Mouse (Mus musculus) hindbrain, embryonic 14.5 days (tissue): ENCODE measurements around the gene Tiam1. TPM values are rescaled to one million over a fixed set of nuclear protein-coding genes. Genes with fewer than 3 reads are reported as not detected.

ENCODE experiments used
- ATAC-seq: fragments of 200-750 bp; cut with Nextera tagmentation; 2 replicates; pipeline ENCODE4 v1.8.0; 2017; ENCODE audit warnings: moderate number of reproducible peaks, mild to moderate bottlenecking, moderate TSS enrichment, moderate library complexity; ENCODE audit not compliant: low FRiP score
- DNase-seq: peaks from one replicate; pipeline ENCODE4 v3.0.0-alpha.2; 2015; ENCODE audit warnings: low spot score
- H3K27ac ChIP-seq: fragments of 300-500 bp; sonication (generic); 2 replicates; pipeline ENCODE4 v1.5.1; 2014; ENCODE audit warnings: mild to moderate bottlenecking, moderate library complexity
- H3K27me3 ChIP-seq: fragments of 300-500 bp; sonication (generic); 2 replicates; pipeline ENCODE4 v1.6.1; 2014; ENCODE audit warnings: mild to moderate bottlenecking, low read length, mixed read lengths; ENCODE audit not compliant: control insufficient read depth, insufficient read depth
- H3K36me3 ChIP-seq: fragments of 300-500 bp; sonication (generic); replicated peaks from 2 replicates; pipeline ENCODE4 v1.6.1; 2014; ENCODE audit not compliant: control insufficient read depth, insufficient read depth
- H3K4me1 ChIP-seq: fragments of 300-500 bp; sonication (generic); replicated peaks from 2 replicates; pipeline ENCODE4 v1.6.1; 2014; ENCODE audit warnings: antibody characterized with exemption, low read length, mixed read lengths; ENCODE audit not compliant: control insufficient read depth, insufficient read depth
- H3K4me2 ChIP-seq: fragments of 300-500 bp; sonication (generic); replicated peaks from 2 replicates; pipeline ENCODE4 v1.6.1; 2014; ENCODE audit warnings: mild to moderate bottlenecking, moderate library complexity
- H3K4me3 ChIP-seq: fragments of 300-500 bp; sonication (generic); replicated peaks from 2 replicates; pipeline ENCODE4 v1.5.1; 2014; ENCODE audit warnings: mild to moderate bottlenecking, low read length
- H3K9ac ChIP-seq: fragments of 300-500 bp; sonication (generic); 2 replicates; pipeline ENCODE4 v1.6.1; 2014
- H3K9me3 ChIP-seq: fragments of 300-500 bp; sonication (generic); 2 replicates; pipeline ENCODE4 v1.6.1; 2016; ENCODE audit warnings: low read length; ENCODE audit not compliant: control insufficient read depth
- WGBS: fragments of 180-500 bp; shearing (Covaris S2); extraction: QIAGEN DNeasy Blood & Tissue Kit; methylation state at CpG from one replicate; pipeline ENCODE4 v1.1.7; 2014; 5-methylcytosine and 5-hydroxymethylcytosine counted together
- polyA plus RNA-seq: library from polyadenylated mRNA; unstranded; fragments of >200 nt; fragmentation: Nextera tagmentation; extraction: Ambion mirVana; gene quantifications from 2 replicates; pipeline ENCODE4 v1.2.1, GENCODE M21; 2014

Gene Tiam1
- polyA plus RNA-seq, result 23.8 and 27.2 TPM in 2 replicates

- no peaks in the 10 kb centered on the region for H3K27me3 ChIP-seq
- under 1% methylated on average over 64 of the region's 64 CpGs for WGBS
- H3K27ac ChIP-seq, result peak within 1 kb of the TSS; percentile 93
- no peaks in the 10 kb centered on the region for H3K9me3 ChIP-seq
- peak within 1 kb of the TSS; percentile 81 for H3K4me2 ChIP-seq
- peak within 1 kb of the TSS; percentile 83 for H3K9ac ChIP-seq
- H3K36me3 ChIP-seq, result no peaks in the 10 kb centered on the region
- H3K4me3 ChIP-seq, result peak within 1 kb of the TSS; percentile 72
- peak; percentile 96 for DNase-seq
- peaks cover 27% of the 10 kb centered on the region for H3K4me1 ChIP-seq
- ATAC-seq, result peak; percentile 97
Observed at GRCm38 (mm10) chr16:90143760-90144516, at the start of gene Tiam1. Tiam1 (minus strand) TSS chr16:90143769.

- no peak overlapping the region for H3K4me3 ChIP-seq
- no peak overlapping the region for H3K9ac ChIP-seq
- WGBS, result 72% methylated on average over 6 of the region's 6 CpGs
- no peak for DNase-seq
- no peak overlapping the region for H3K27ac ChIP-seq
- H3K9me3 ChIP-seq, result no peaks in the 10 kb centered on the region
- H3K27me3 ChIP-seq, result no peaks in the 10 kb centered on the region
- no peaks in the 10 kb centered on the region for H3K36me3 ChIP-seq
- ATAC-seq, result no peak
- no peaks in the 10 kb centered on the region for H3K4me1 ChIP-seq
- H3K4me2 ChIP-seq, result no peak overlapping the region
Observed at GRCm38 (mm10) chr16:90191289-90191688, 47.7 kb upstream of the Tiam1 start.

DNA sequence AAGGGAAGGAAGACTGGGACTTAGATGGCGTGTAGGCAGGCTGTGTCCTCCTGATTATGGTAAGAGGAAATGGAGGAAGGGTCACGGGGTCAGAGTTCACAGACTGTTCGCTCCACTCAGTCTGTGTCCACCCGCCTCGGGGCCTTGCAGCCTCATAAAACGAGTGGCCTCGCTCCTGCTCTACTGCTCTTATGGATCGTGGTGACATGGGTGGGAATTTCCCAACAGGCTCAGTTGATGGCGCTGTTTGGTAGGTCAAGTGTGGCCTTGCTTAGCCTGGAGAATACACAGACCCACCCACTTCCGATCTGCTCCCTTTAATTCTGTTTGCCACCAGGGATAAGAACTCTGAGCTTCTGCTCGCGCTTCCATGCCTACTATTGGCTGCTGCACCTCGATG is 43.9 kb upstream of the Tiam1 start:
- no peak for ATAC-seq
- 39% methylated on average over 13 of the region's 13 CpGs for whole genome bisulfite sequencing
- no peaks in the 10 kb centered on the region for H3K4me1 ChIP-seq
- H3K9me3 ChIP-seq, result no peaks in the 10 kb centered on the region
- no peak overlapping the region for H3K4me3 ChIP-seq
- H3K4me2 ChIP-seq, result no peak overlapping the region
- DNase-seq, result no peak
- no peak overlapping the region for H3K27ac ChIP-seq
- no peaks in the 10 kb centered on the region for H3K36me3 ChIP-seq
- no peaks in the 10 kb centered on the region for H3K27me3 ChIP-seq
- no peak overlapping the region for H3K9ac ChIP-seq

DNA sequence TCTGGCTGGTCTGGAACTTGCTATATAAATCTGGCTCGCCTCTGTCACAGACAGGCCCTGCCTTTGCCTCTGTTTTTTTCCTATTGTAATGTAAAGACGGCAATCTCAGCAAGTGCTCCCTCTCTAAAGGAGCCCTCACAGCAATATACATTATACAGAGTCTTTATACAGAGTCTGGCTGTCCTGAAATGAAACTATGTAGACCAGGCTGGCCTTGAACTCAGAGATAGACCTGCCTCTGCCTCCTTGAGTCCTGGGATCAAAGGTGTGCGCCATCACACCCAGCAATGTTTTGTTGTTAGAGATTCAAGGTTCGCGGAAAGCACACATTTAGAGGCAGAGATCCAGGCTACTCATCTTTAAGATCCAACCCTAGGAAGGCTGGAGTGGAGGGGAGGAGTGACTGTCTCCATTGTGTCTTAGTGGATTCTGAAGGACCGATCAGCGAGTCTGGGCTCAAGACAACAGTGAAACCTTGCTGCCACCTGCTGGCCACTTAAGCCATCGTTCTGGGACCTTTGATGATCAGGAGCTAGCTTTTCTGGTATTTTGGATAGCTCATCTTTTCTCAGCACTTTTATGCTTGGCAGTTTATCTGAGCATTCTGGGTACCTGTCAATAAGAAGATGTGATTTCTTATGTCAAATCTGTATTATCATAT is 42.5 kb upstream of the Tiam1 start:
- Histone ChIP-seq H3K4me1 (no peaks in the 10 kb centered on the region), H3K9ac (no peak overlapping the region), H3K4me2 (no peak overlapping the region), H3K27ac (no peak overlapping the region), H3K36me3 (no peaks in the 10 kb centered on the region), H3K9me3 (no peaks in the 10 kb centered on the region), H3K4me3 (no peak overlapping the region), H3K27me3 (no peaks in the 10 kb centered on the region)
- DNase-seq (peak; percentile 93), ATAC-seq (peak; percentile 70; the same call in 1 of the 2 replicates)
- 41% methylated on average over 8 of the region's 8 CpGs for WGBS

DNA sequence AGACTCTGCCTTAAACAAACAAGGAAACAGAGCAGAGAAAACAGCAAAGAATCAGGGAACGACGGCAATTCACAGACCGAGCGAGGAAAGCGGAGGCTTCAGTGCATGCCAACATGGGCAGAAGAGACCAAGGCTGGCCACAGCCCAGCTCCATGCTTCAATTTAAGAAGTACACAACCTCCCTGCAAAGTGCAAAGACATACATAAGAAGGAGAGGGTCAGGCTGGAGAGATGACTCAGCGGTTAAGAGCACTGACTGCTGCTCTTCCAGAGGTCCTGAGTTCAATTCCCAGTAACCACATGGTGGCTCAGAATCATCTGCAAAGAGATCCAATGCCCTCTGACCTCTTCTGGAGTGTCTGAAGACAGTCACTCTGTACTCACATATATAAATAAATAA is 40.6 kb upstream of the Tiam1 start:
- Histone ChIP-seq H3K27ac (no peak overlapping the region), H3K9ac (no peak overlapping the region), H3K9me3 (no peaks in the 10 kb centered on the region), H3K4me1 (no peaks in the 10 kb centered on the region), H3K4me2 (no peak overlapping the region), H3K27me3 (no peaks in the 10 kb centered on the region), H3K36me3 (no peaks in the 10 kb centered on the region), H3K4me3 (no peak overlapping the region)
- DNase-seq (no peak), ATAC-seq (no peak)
- WGBS, result 79% methylated on average over 6 of the region's 6 CpGs

DNA sequence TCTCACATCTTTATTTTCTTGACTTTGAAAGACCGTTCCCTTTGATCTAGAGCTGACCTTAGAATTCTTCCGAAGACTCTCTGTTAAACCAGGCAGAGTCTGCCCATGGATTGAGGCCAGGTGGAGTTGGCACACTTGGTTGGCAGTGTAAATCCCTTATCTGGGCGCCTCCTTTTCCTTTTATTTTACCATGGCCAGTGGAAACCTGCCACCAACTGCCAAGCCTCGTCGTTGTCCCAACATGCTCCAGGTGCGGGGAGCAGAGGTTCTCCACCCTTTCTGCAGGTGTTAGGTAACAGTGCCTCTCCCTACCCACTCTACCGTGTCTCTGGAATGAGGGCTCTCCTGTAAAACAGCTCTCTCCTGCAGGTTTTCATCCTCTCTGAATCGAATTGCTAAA is 38.1 kb upstream of the Tiam1 start:
- H3K36me3 ChIP-seq, result no peaks in the 10 kb centered on the region
- no peaks in the 10 kb centered on the region for H3K27me3 ChIP-seq
- no peak for DNase-seq
- no peaks in the 10 kb centered on the region for H3K9me3 ChIP-seq
- WGBS, result 89% methylated on average over 8 of the region's 8 CpGs
- no peak overlapping the region for H3K9ac ChIP-seq
- H3K27ac ChIP-seq, result no peak overlapping the region
- ATAC-seq, result no peak
- no peak overlapping the region for H3K4me2 ChIP-seq
- 0 out of 2 replicates have a peak, but pooled peaks cover 2% of the 10 kb centered on the region for H3K4me1 ChIP-seq
- no peak overlapping the region for H3K4me3 ChIP-seq

- ATAC-seq, result no peak
- Histone ChIP-seq H3K9ac (no peak overlapping the region), H3K27me3 (no peaks in the 10 kb centered on the region), H3K27ac (no peak overlapping the region), H3K4me1 (0 out of 2 replicates have a peak, but pooled peaks cover 9% of the 10 kb centered on the region), H3K4me3 (no peak overlapping the region), H3K4me2 (no peak overlapping the region), H3K9me3 (no peaks in the 10 kb centered on the region), H3K36me3 (no peaks in the 10 kb centered on the region)
- 83% methylated on average over 6 of the region's 6 CpGs for WGBS
- no peak for DNase-seq
Observed at GRCm38 (mm10) chr16:90180975-90181374, 37.4 kb upstream of the Tiam1 start.

GRCm38 (mm10) chr16:90179892-90180291 is 36.3 kb upstream of the Tiam1 start:
- no peak for ATAC-seq
- H3K27me3 ChIP-seq, result no peaks in the 10 kb centered on the region
- 86% methylated on average over 5 of the region's 5 CpGs for WGBS
- no peak overlapping the region for H3K4me3 ChIP-seq
- H3K27ac ChIP-seq, result no peak overlapping the region
- no peak overlapping the region for H3K4me2 ChIP-seq
- no peaks in the 10 kb centered on the region for H3K9me3 ChIP-seq
- no peak overlapping the region for H3K9ac ChIP-seq
- H3K4me1 ChIP-seq, result 0 out of 2 replicates have a peak, but pooled peaks cover 10% of the 10 kb centered on the region
- H3K36me3 ChIP-seq, result no peaks in the 10 kb centered on the region
- DNase-seq, result no peak

- no peak overlapping the region for H3K4me2 ChIP-seq
- no peak overlapping the region for H3K27ac ChIP-seq
- no peak overlapping the region for H3K9ac ChIP-seq
- WGBS, result 96% methylated on average over 3 of the region's 3 CpGs
- H3K9me3 ChIP-seq, result no peaks in the 10 kb centered on the region
- H3K4me1 ChIP-seq, result 0 out of 2 replicates have a peak, but pooled peaks cover 10% of the 10 kb centered on the region
- H3K36me3 ChIP-seq, result no peaks in the 10 kb centered on the region
- H3K4me3 ChIP-seq, result no peak overlapping the region
- DNase-seq (no peak), ATAC-seq (no peak)
- H3K27me3 ChIP-seq, result no peaks in the 10 kb centered on the region
Observed at GRCm38 (mm10) chr16:90178404-90178803, 34.8 kb upstream of the Tiam1 start.
